In genomic region chr4:118432332-118432731, GRCm38 (mm10) we compare ENCODE assay signal across 11 mouse cellular contexts. TPM values are rescaled to one million over a fixed set of nuclear protein-coding genes. Genes with fewer than 3 reads are reported as not detected.
A peak's percentile ranks its signal among the peaks of the same experiment; 100 is the strongest.
DNase-seq lines count a peak whose midpoint lies in the region; ATAC-seq lines count a peak whose summit lies in the region.
"Had no signal": no experiment of that assay in that cellular context is flagged by ENCODE, and none has a peak within 500 bp of the region (broad histone marks: within the 10 kb centered on the region; RNA-seq: fewer than 3 reads in every experiment).

No protein-coding gene starts in this region.

- H3K36me3 ChIP-seq in erythroblast, embryonic 14.5 days (ENCODE audit: control insufficient read depth): peaks cover 85% of the 10 kb centered on the region
- H3K36me3 ChIP-seq in midbrain, embryonic 10.5 days: peaks cover 68% of the 10 kb centered on the region
- H3K36me3 ChIP-seq in midbrain, embryonic 15.5 days (replicated peaks): 0 out of 2 replicates have a peak, but pooled peaks cover 4% of the 10 kb centered on the region

- H3K4me2 ChIP-seq in midbrain, embryonic 15.5 days: no peak overlapping the region
- H3K4me2 ChIP-seq: lung, embryonic 14.5 days; neural tube, embryonic 13.5 days had no signal

- no peak for DNase-seq in midbrain, embryonic 10.5 days (ENCODE audit: low spot score)
- peak; percentile 82 to 88 for DNase-seq in kidney, postnatal 36 days
- no peak for DNase-seq in spleen, postnatal 4 days (ENCODE audit: low spot score in 2 of 2)
- DNase-seq: cerebellum, adult 9-11 months; lung, embryonic 14.5 days; right cerebral cortex, postnatal 4 days had no signal

- no peaks in the 10 kb centered on the region for H3K9me3 ChIP-seq in erythroblast, embryonic 14.5 days (ENCODE audit: control insufficient read depth, low read length)
- H3K9me3 ChIP-seq in midbrain, embryonic 10.5 days (replicated peaks): no peaks in the 10 kb centered on the region
- H3K9me3 ChIP-seq in midbrain, embryonic 15.5 days: no peaks in the 10 kb centered on the region
- H3K9me3 ChIP-seq: neural tube, embryonic 13.5 days had no signal

- no peak overlapping the region for H3K9ac ChIP-seq in midbrain, embryonic 15.5 days
- H3K9ac ChIP-seq: lung, embryonic 14.5 days; neural tube, embryonic 13.5 days had no signal

- H3K4me1 ChIP-seq in erythroblast, embryonic 14.5 days (ENCODE audit: control insufficient read depth): peaks cover 88% of the 10 kb centered on the region
- H3K4me1 ChIP-seq in midbrain, embryonic 10.5 days: peaks cover 72% of the 10 kb centered on the region
- peaks cover 37% of the 10 kb centered on the region for H3K4me1 ChIP-seq in midbrain, embryonic 15.5 days

- 66% methylated on average over 8 of the region's 8 CpGs for WGBS in midbrain, embryonic 10.5 days
- WGBS in midbrain, embryonic 15.5 days: 65% methylated on average over 8 of the region's 8 CpGs

- no peak overlapping the region for H3K27ac ChIP-seq in midbrain, embryonic 10.5 days (replicated peaks)
- H3K27ac ChIP-seq in midbrain, embryonic 15.5 days: no peak overlapping the region
- H3K27ac ChIP-seq: neural tube, embryonic 13.5 days had no signal

- H3K27me3 ChIP-seq in erythroblast, embryonic 14.5 days (ENCODE audit: control insufficient read depth): no peaks in the 10 kb centered on the region
- no peaks in the 10 kb centered on the region for H3K27me3 ChIP-seq in midbrain, embryonic 10.5 days (ENCODE audit: low read depth, poor library complexity, severe bottlenecking)
- H3K27me3 ChIP-seq in midbrain, embryonic 15.5 days (replicated peaks): no peaks in the 10 kb centered on the region
- H3K27me3 ChIP-seq: neural tube, embryonic 13.5 days had no signal

- peak overlapping the region; percentile 10 for H3K4me3 ChIP-seq in erythroblast, embryonic 14.5 days (replicated peaks)
- H3K4me3 ChIP-seq in midbrain, embryonic 10.5 days: 0 out of 2 replicates have a peak overlapping the region, but pooled peaks have one; percentile 9
- H3K4me3 ChIP-seq in midbrain, embryonic 15.5 days: no peak overlapping the region
- H3K4me3 ChIP-seq: neural tube, embryonic 13.5 days had no signal

- ATAC-seq in erythroblast, adult 5-6 weeks (replicated peaks; ENCODE audit: low FRiP score, poor library complexity, severe bottlenecking): no peak
- ATAC-seq in midbrain, embryonic 15.5 days (replicated peaks): no peak
- no peak for ATAC-seq in frontal cortex, adult (ENCODE audit: low TSS enrichment)

RNA-seq across cellular contexts. Expression of gene Elovl1, which starts 4.4 kb away (rescaled TPM):
- 8.2 and 9.2 TPM in 2 replicates for polyA plus RNA-seq in erythroblast, embryonic 14.5 days (2012)
- total RNA-seq in erythroblast, adult 5-6 weeks (2015; ENCODE audit: low replicate concordance): 15.2 and 35.9 TPM in 2 replicates
- total RNA-seq in erythroblast, adult 5-6 weeks (2017; ENCODE audit: low replicate concordance): 21.7 and 22.0 TPM in 2 replicates
- polyA plus RNA-seq in midbrain, embryonic 10.5 days (2016; fragmentation: Nextera tagmentation; extraction: Ambion mirVana): 45.3 and 47.0 TPM in 2 replicates
- polyA plus RNA-seq in midbrain, embryonic 15.5 days (2015; fragmentation: Nextera tagmentation; extraction: Ambion mirVana): 30.7 and 31.4 TPM in 2 replicates

RNA-seq across cellular contexts. Expression of gene Cdc20, which starts 4.8 kb away (rescaled TPM):
- polyA plus RNA-seq in erythroblast, embryonic 14.5 days (2012): 24.8 and 31.7 TPM in 2 replicates
- total RNA-seq in erythroblast, adult 5-6 weeks (2015; ENCODE audit: low replicate concordance): 25.1 and 32.5 TPM in 2 replicates
- total RNA-seq in erythroblast, adult 5-6 weeks (2017; ENCODE audit: low replicate concordance): 30.8 and 46.6 TPM in 2 replicates
- polyA plus RNA-seq in midbrain, embryonic 10.5 days (2016; fragmentation: Nextera tagmentation; extraction: Ambion mirVana): 403 and 424 TPM in 2 replicates
- 35.5 and 48.3 TPM in 2 replicates for polyA plus RNA-seq in midbrain, embryonic 15.5 days (2015; fragmentation: Nextera tagmentation; extraction: Ambion mirVana)

RNA-seq across cellular contexts. Expression of gene Med8, which starts 23.2 kb away (rescaled TPM):
- polyA plus RNA-seq in erythroblast, embryonic 14.5 days (2012): 6.4 and 8.6 TPM in 2 replicates
- total RNA-seq in erythroblast, adult 5-6 weeks (2015; ENCODE audit: low replicate concordance): 30.0 and 32.2 TPM in 2 replicates
- total RNA-seq in erythroblast, adult 5-6 weeks (2017; ENCODE audit: low replicate concordance): 37.6 and 66.2 TPM in 2 replicates
- polyA plus RNA-seq in midbrain, embryonic 10.5 days (2016; fragmentation: Nextera tagmentation; extraction: Ambion mirVana): 160 and 170 TPM in 2 replicates
- 96.5 and 96.7 TPM in 2 replicates for polyA plus RNA-seq in midbrain, embryonic 15.5 days (2015; fragmentation: Nextera tagmentation; extraction: Ambion mirVana)

RNA-seq across cellular contexts. Expression of gene Szt2, which starts 23.3 kb away (rescaled TPM):
- polyA plus RNA-seq in erythroblast, embryonic 14.5 days (2012): 8.5 and 9.3 TPM in 2 replicates
- 13.3 and 14.2 TPM in 2 replicates for total RNA-seq in erythroblast, adult 5-6 weeks (2015; ENCODE audit: low replicate concordance)
- total RNA-seq in erythroblast, adult 5-6 weeks (2017; ENCODE audit: low replicate concordance): 14.1 and 21.6 TPM in 2 replicates
- polyA plus RNA-seq in midbrain, embryonic 10.5 days (2016; fragmentation: Nextera tagmentation; extraction: Ambion mirVana): 6.4 and 9.1 TPM in 2 replicates
- 11.1 and 11.5 TPM in 2 replicates for polyA plus RNA-seq in midbrain, embryonic 15.5 days (2015; fragmentation: Nextera tagmentation; extraction: Ambion mirVana)

RNA-seq across cellular contexts. Expression of gene Mpl, which starts 25.0 kb away (rescaled TPM):
- polyA plus RNA-seq in erythroblast, embryonic 14.5 days (2012): 0.11 and 0.13 TPM in 2 replicates
- total RNA-seq in erythroblast, adult 5-6 weeks (2015; ENCODE audit: low replicate concordance): 3.6 TPM in 1 of 2 replicates, not detected in the other
- 1.1 TPM in 1 of 2 replicates, not detected in the other for total RNA-seq in erythroblast, adult 5-6 weeks (2017; ENCODE audit: low replicate concordance)
- polyA plus RNA-seq in midbrain, embryonic 10.5 days (2016; fragmentation: Nextera tagmentation; extraction: Ambion mirVana): 1.0 and 1.8 TPM in 2 replicates
- polyA plus RNA-seq in midbrain, embryonic 15.5 days (2015; fragmentation: Nextera tagmentation; extraction: Ambion mirVana): 0.13 and 0.14 TPM in 2 replicates

Comparison
In these comparisons a context has a peak if more than half of its experiments do, and no peak if none do; other contexts are left out.
1. DNase-seq: peak in kidney, postnatal 36 days (2 of 2); none in midbrain, embryonic 10.5 days (single experiment) and spleen, postnatal 4 days (0 of 2).
2. RNA of gene Med8, which starts 23.2 kb away (polyA plus RNA-seq): 160 to 170 TPM in midbrain, embryonic 10.5 days and 96.5 to 96.7 TPM in midbrain, embryonic 15.5 days; 6.4 to 8.6 TPM in erythroblast, embryonic 14.5 days; every median in the first group is over 10 times any median in the second.